Mouse (Mus musculus) C2C12 (cell line): Measurements from ENCODE around the gene Fkbp3.

Source experiments
- CEBPB ChIP-seq: IDR thresholded peaks from one replicate; pipeline ENCODE4 v1.6.1; 2011; ENCODE audit warnings: low read depth, mild to moderate bottlenecking, control low read depth, moderate library complexity
- CTCF ChIP-seq: IDR thresholded peaks from one replicate; pipeline ENCODE4 v1.5.1; 2011; ENCODE audit not compliant: control insufficient read depth, insufficient read depth, insufficient read length
- FOSL1 ChIP-seq: IDR thresholded peaks from one replicate; pipeline ENCODE4 v1.8.0; 2011; ENCODE audit warnings: mild to moderate bottlenecking, low read length; ENCODE audit not compliant: poor library complexity, insufficient read depth, severe bottlenecking
- MAX ChIP-seq: IDR thresholded peaks from one replicate; pipeline ENCODE4 v1.6.1; 2011; ENCODE audit warnings: mild to moderate bottlenecking, control low read depth
- MYOD1 ChIP-seq: IDR thresholded peaks from one replicate; pipeline ENCODE4 v1.6.1; 2011; ENCODE audit warnings: low read depth; ENCODE audit not compliant: control insufficient read depth, insufficient read length
- MYOG ChIP-seq: IDR thresholded peaks from one replicate; pipeline ENCODE4 v1.6.1; 2011; ENCODE audit not compliant: control insufficient read depth, insufficient read length; ENCODE audit errors: extremely low read depth
- USF1 ChIP-seq: IDR thresholded peaks from one replicate; pipeline ENCODE4 v1.6.1; 2011; ENCODE audit warnings: low read depth, mild to moderate bottlenecking, control low read depth, moderate library complexity

DNA sequence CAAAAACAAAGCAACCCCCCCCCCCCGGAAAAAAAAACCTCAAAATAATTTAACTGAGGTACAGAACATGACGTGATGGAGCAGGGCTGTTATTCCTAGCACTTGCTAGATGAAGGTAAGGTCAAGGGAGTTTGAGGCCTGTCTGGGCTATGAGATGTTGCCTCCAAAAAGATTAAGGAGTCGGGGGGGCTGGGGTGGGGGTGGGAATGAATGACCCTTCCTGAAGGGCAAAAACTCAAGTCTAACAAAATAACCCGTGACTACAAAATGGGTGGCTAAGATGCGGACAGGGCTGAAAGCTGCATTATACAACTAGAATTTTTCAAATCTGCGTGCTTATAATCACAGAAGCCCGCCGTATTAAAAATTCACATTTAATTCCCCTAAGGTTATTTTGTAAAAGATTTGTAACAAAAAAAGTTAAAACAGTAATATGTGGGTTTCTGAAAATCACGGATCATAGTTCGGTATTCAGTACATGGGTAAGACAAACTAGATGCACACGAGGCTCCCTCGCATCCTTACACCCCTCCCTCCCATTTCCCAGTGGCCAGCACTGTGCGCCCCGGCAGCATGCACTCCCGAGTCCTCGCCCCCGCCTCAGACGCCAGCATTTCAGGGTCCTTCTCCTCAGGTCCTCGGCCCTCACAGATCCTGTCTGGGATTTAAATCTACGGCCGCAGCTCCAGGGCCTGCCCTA, 746 bp downstream of the Fkbp3 start:
- TF ChIP-seq CTCF, result no peak
- no peak for TF ChIP-seq MYOG
- TF ChIP-seq MAX, result no peak
- no peak for TF ChIP-seq USF1
- TF ChIP-seq MYOD1, result no peak
- no peak for TF ChIP-seq FOSL1
- no peak for TF ChIP-seq CEBPB
